Mouse (Mus musculus) cerebellum, adult 11 months (tissue): ENCODE data around the gene Dlg1.

Experiments
- DNase-seq: peaks from one replicate; pipeline ENCODE4 v3.0.0; 2022

Gene Dlg1

GRCm38 (mm10) chr16:31908959-31909358 is 245.7 kb downstream of the Dlg1 start:
- no peak for DNase-seq

- no peak for DNase-seq
These were observed 247.1 kb downstream of the Dlg1 start for GRCm38 (mm10) chr16:31910281-31910847.

- no peak for DNase-seq
These were observed 254.5 kb downstream of the Dlg1 start for GRCm38 (mm10) chr16:31917776-31918175.

- peak; percentile 85 for DNase-seq
These were observed 255.0 kb downstream of the Dlg1 start for GRCm38 (mm10) chr16:31918248-31918724.

- no peak for DNase-seq
These were observed 261.1 kb downstream of the Dlg1 start for GRCm38 (mm10) chr16:31924368-31924767.
